In genomic region chr1:45022146-45022841, GRCm38 (mm10) we compare ENCODE assay signal across 9 mouse cellular contexts.
DNase-seq lines count a peak whose midpoint lies in the region; ATAC-seq and TF ChIP-seq lines count a peak whose summit lies in the region.
"Had no signal": no experiment of that assay in that cellular context is flagged by ENCODE, and none has a peak within 500 bp of the region (broad histone marks: within the 10 kb centered on the region; RNA-seq: fewer than 3 reads in every experiment).

No protein-coding gene starts in this region.

- H3K9ac ChIP-seq in liver, adult 2 months (ENCODE audit: low read depth, low read length): no peak overlapping the region
- H3K9ac ChIP-seq in liver, embryonic 12.5 days: no peak overlapping the region
- no peak overlapping the region for H3K9ac ChIP-seq in stomach, embryonic 15.5 days
- no peak overlapping the region for H3K9ac ChIP-seq in neural tube, embryonic 15.5 days (replicated peaks)
- H3K9ac ChIP-seq in forebrain, embryonic 16.5 days (replicated peaks; ENCODE audit: low read depth, low read length): no peak overlapping the region

- TF ChIP-seq CTCF in liver, adult 2 months (IDR thresholded peaks at IDR 0.05; ENCODE audit: low read depth, low read length): no peak

- peak; percentile 32 for DNase-seq in liver, adult 2 months (ENCODE audit: extremely low read depth, low read depth, low spot score)
- peak; percentile 79 for DNase-seq in gastrocnemius, postnatal 10 days
- peak; percentile 69 for DNase-seq in kidney, postnatal 14 days
- DNase-seq in cerebellum, adult 9-10 months: no peak

- H3K27me3 ChIP-seq in liver, adult 2 months (ENCODE audit: control insufficient read depth, insufficient read depth, low read length): no peaks in the 10 kb centered on the region
- no peaks in the 10 kb centered on the region for H3K27me3 ChIP-seq in liver, embryonic 12.5 days (replicated peaks)
- H3K27me3 ChIP-seq in stomach, embryonic 15.5 days (replicated peaks): no peaks in the 10 kb centered on the region
- H3K27me3 ChIP-seq in neural tube, embryonic 15.5 days (replicated peaks): no peaks in the 10 kb centered on the region
- no peaks in the 10 kb centered on the region for H3K27me3 ChIP-seq in forebrain, embryonic 16.5 days (replicated peaks; ENCODE audit: control insufficient read depth, insufficient read depth, low read length)
- H3K27me3 ChIP-seq: megakaryocyte, embryonic 14.5 days had no signal

- peaks cover 1% of the 10 kb centered on the region; the same call in 1 of the 2 replicates for H3K4me1 ChIP-seq in liver, adult 2 months (ENCODE audit: control insufficient read depth, insufficient read depth, low read length)
- no peaks in the 10 kb centered on the region for H3K4me1 ChIP-seq in liver, embryonic 12.5 days
- H3K4me1 ChIP-seq in stomach, embryonic 15.5 days: no peaks in the 10 kb centered on the region
- H3K4me1 ChIP-seq in neural tube, embryonic 15.5 days: no peaks in the 10 kb centered on the region
- no peaks in the 10 kb centered on the region for H3K4me1 ChIP-seq in forebrain, embryonic 16.5 days (replicated peaks; ENCODE audit: control insufficient read depth, insufficient read depth, low read length)
- H3K4me1 ChIP-seq: megakaryocyte, embryonic 14.5 days had no signal

- H3K79me2 ChIP-seq in liver, adult 2 months (ENCODE audit: control insufficient read depth, insufficient read depth, low read length): no peaks in the 10 kb centered on the region

- ATAC-seq in liver, embryonic 12.5 days: no peak
- peak; percentile 73; the same call in 1 of the 2 replicates for ATAC-seq in stomach, embryonic 15.5 days (ENCODE audit: insufficient read depth, low FRiP score, low read depth)
- no peak for ATAC-seq in neural tube, embryonic 15.5 days (ENCODE audit: low FRiP score)
- no peak for ATAC-seq in forebrain, embryonic 16.5 days

- H3K9me3 ChIP-seq in liver, embryonic 12.5 days (replicated peaks): no peaks in the 10 kb centered on the region
- no peaks in the 10 kb centered on the region for H3K9me3 ChIP-seq in stomach, embryonic 15.5 days
- H3K9me3 ChIP-seq in neural tube, embryonic 15.5 days (replicated peaks): no peaks in the 10 kb centered on the region
- no peaks in the 10 kb centered on the region for H3K9me3 ChIP-seq in forebrain, embryonic 16.5 days (ENCODE audit: control insufficient read depth, low read length)
- H3K9me3 ChIP-seq: megakaryocyte, embryonic 14.5 days had no signal

- WGBS in liver, adult 2 months: 65% methylated on average over 1 of the region's 1 CpGs
- whole genome bisulfite sequencing in liver, embryonic 12.5 days (ENCODE audit: insufficient replicate concordance): 67% methylated on average over 1 of the region's 1 CpGs
- 48% methylated on average over 1 of the region's 1 CpGs for WGBS in stomach, embryonic 15.5 days
- WGBS in neural tube, embryonic 15.5 days: 78% methylated on average over 1 of the region's 1 CpGs
- 86% methylated on average over 1 of the region's 1 CpGs for WGBS in forebrain, embryonic 16.5 days

- H3K4me2 ChIP-seq in liver, embryonic 12.5 days: no peak overlapping the region
- no peak overlapping the region for H3K4me2 ChIP-seq in stomach, embryonic 15.5 days
- H3K4me2 ChIP-seq in neural tube, embryonic 15.5 days: no peak overlapping the region
- H3K4me2 ChIP-seq in forebrain, embryonic 16.5 days (ENCODE audit: low read length): no peak overlapping the region

- H3K36me3 ChIP-seq in liver, adult 2 months (ENCODE audit: control insufficient read depth, insufficient read depth, low read length): no peaks in the 10 kb centered on the region
- no peaks in the 10 kb centered on the region for H3K36me3 ChIP-seq in liver, embryonic 12.5 days
- no peaks in the 10 kb centered on the region for H3K36me3 ChIP-seq in stomach, embryonic 15.5 days
- no peaks in the 10 kb centered on the region for H3K36me3 ChIP-seq in neural tube, embryonic 15.5 days
- H3K36me3 ChIP-seq in forebrain, embryonic 16.5 days (ENCODE audit: control insufficient read depth, insufficient read depth): no peaks in the 10 kb centered on the region

- no peak overlapping the region for H3K27ac ChIP-seq in liver, adult 2 months (replicated peaks; ENCODE audit: insufficient read depth, low read depth, low read length)
- H3K27ac ChIP-seq in liver, embryonic 12.5 days: no peak overlapping the region
- peak overlapping the region; percentile 77; the same call in 1 of the 2 replicates for H3K27ac ChIP-seq in stomach, embryonic 15.5 days
- H3K27ac ChIP-seq in neural tube, embryonic 15.5 days (replicated peaks): no peak overlapping the region
- H3K27ac ChIP-seq in forebrain, embryonic 16.5 days (ENCODE audit: low read length): no peak overlapping the region

- no peak overlapping the region for H3K4me3 ChIP-seq in liver, adult 2 months (ENCODE audit: insufficient read depth, low read depth, low read length)
- no peak overlapping the region for H3K4me3 ChIP-seq in liver, embryonic 12.5 days
- no peak overlapping the region for H3K4me3 ChIP-seq in stomach, embryonic 15.5 days (replicated peaks)
- no peak overlapping the region for H3K4me3 ChIP-seq in neural tube, embryonic 15.5 days (replicated peaks)
- no peak overlapping the region for H3K4me3 ChIP-seq in forebrain, embryonic 16.5 days (replicated peaks; ENCODE audit: low read length)
- H3K4me3 ChIP-seq: megakaryocyte, embryonic 14.5 days had no signal

- no peak for TF ChIP-seq POLR2A in liver, adult 2 months (IDR thresholded peaks at IDR 0.05; ENCODE audit: extremely low read depth, insufficient read depth, low read length)
